Mouse (Mus musculus) lung, postnatal 14 days (tissue): ENCODE data around the gene Slc9a1.

Experiments
- DNase-seq: peaks from one replicate; pipeline ENCODE4 v3.0.0; 2021

The Slc9a1 gene

GRCm38 (mm10) chr4:133442194-133442593, 72.7 kb downstream of the Slc9a1 start:
- DNase-seq: no peak

GRCm38 (mm10) chr4:133443085-133443484, 73.6 kb downstream of the Slc9a1 start:
- DNase-seq: no peak

GRCm38 (mm10) chr4:133445727-133446126, 76.2 kb downstream of the Slc9a1 start:
- DNase-seq: no peak

GRCm38 (mm10) chr4:133447366-133447765, 77.9 kb downstream of the Slc9a1 start:
- no peak for DNase-seq

GRCm38 (mm10) chr4:133447967-133448366, 78.5 kb downstream of the Slc9a1 start:
- no peak for DNase-seq

- no peak for DNase-seq
Observed at GRCm38 (mm10) chr4:133448708-133449388, 79.3 kb downstream of the Slc9a1 start.

GRCm38 (mm10) chr4:133449726-133450125, 80.2 kb downstream of the Slc9a1 start:
- DNase-seq: peak; percentile 69

- peak; percentile 93 for DNase-seq
Observed at GRCm38 (mm10) chr4:133451536-133451935, 82.0 kb downstream of the Slc9a1 start.

- DNase-seq: no peak
Observed at GRCm38 (mm10) chr4:133452433-133452832, 82.9 kb downstream of the Slc9a1 start.

GRCm38 (mm10) chr4:133458044-133458443, 88.5 kb downstream of the Slc9a1 start:
- no peak for DNase-seq

GRCm38 (mm10) chr4:133460006-133460405, 90.5 kb downstream of the Slc9a1 start:
- no peak for DNase-seq

GRCm38 (mm10) chr4:133460796-133461325, 91.4 kb downstream of the Slc9a1 start:
- DNase-seq: no peak

GRCm38 (mm10) chr4:133461362-133461761, 91.9 kb downstream of the Slc9a1 start:
- no peak for DNase-seq

- DNase-seq: no peak
Observed at GRCm38 (mm10) chr4:133463184-133463583, 93.7 kb downstream of the Slc9a1 start.

GRCm38 (mm10) chr4:133468080-133468479, 98.6 kb downstream of the Slc9a1 start:
- DNase-seq: peak; percentile 84

- DNase-seq: no peak
Observed at GRCm38 (mm10) chr4:133469122-133469521, 99.6 kb downstream of the Slc9a1 start.

GRCm38 (mm10) chr4:133471135-133471821, 101.8 kb downstream of the Slc9a1 start:
- no peak for DNase-seq
